Mouse (Mus musculus) megakaryocyte-erythroid progenitor cell, adult 5-6 weeks (primary cell): ENCODE results near the gene Slc43a2. TPM values are rescaled to one million over a fixed set of nuclear protein-coding genes. Genes with fewer than 3 reads are reported as not detected.
A peak's percentile ranks its signal among the peaks of the same experiment; 100 is the strongest.
"Not testable (repeated sequence)": the region's sequence is repeated elsewhere in the genome, so short reads cannot be mapped to it uniquely, and the experiment has no call there.

Experiments
- ATAC-seq: replicated peaks from 2 replicates; pipeline ENCODE4 v1.8.0; 2016; ENCODE audit warnings: mild to moderate bottlenecking, inconsistent platforms; ENCODE audit not compliant: severe bottlenecking, poor library complexity, low FRiP score, low TSS enrichment
- total RNA-seq, 2 experiments: library from RNA; stranded (forward) in 1 of 2; stranded (reverse) in 1 of 2; fragments of 200-1000, 215-1000 nt in 1 of 2; fragments of >200 nt in 1 of 2; fragmentation: Nextera tagmentation in 1 of 2; gene quantifications; 2 replicates each; pipeline ENCODE4 v1.2.3; 2014 to 2017

Gene Slc43a2
- total RNA-seq, 2 experiments from 2014 or later, result 2.2 to 2.9 TPM

DNA sequence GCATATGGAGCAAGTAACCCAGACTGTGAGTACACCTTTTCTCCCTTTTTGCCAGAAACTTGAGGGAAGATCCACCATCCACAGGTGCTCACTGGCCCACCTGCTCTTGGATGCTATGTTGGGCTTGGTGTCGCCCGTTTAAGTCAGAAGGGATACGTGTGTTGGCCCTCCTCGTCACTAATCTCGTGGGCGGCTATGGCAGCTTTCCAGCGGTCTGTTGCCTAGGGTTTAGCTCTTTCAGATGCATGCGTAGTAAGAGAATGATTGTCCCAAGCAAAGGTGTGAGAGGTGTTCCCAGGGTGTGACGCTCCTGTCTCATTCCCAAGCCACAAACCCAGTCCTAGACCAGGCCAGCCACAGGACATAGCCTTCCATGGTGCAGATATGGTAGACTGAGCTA, 13.2 kb downstream of the Slc43a2 start:
- ATAC-seq, result no peak

DNA sequence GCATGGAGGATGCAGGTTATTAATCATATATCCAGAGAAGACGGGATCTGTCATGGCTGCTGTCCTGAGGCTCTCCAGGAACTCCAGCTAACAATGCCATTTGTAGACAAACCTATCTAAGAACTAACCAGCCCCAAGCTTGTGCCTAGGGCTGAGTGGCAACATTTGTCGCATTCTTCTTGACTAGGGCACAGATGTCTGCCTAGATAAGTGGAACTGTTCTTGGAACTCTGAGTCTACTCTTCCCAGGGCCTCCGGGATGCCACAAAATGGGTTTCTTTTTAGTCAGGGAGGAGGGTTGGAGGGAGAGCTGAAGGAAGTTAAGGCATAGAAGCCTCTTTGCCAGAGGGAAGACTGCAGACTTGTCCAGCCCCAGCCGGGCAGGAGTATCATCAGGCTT, 14.6 kb downstream of the Slc43a2 start:
- ATAC-seq, result no peak

DNA sequence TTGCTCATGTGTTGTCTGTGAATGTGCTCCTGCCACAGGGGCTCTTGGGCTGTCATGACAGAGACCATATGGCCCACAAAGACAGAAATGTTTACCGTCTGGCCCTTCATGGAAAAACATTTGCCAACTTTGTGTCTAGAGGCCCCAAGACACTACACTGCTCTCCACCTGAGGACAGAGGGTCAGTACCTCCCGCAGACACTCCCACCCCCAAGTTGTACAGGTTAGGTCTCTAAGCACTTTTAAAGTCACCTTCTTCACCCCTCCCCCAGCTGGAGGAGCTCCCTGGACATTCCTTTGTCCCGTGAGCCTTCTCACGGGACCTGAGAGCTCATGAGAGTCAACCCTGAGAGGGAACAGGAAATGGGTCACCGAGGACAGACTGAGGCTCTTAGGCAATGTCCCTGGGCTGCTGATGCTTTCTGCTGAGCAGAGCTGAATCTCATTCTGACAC, 18.2 kb downstream of the Slc43a2 start:
- ATAC-seq, result no peak

DNA sequence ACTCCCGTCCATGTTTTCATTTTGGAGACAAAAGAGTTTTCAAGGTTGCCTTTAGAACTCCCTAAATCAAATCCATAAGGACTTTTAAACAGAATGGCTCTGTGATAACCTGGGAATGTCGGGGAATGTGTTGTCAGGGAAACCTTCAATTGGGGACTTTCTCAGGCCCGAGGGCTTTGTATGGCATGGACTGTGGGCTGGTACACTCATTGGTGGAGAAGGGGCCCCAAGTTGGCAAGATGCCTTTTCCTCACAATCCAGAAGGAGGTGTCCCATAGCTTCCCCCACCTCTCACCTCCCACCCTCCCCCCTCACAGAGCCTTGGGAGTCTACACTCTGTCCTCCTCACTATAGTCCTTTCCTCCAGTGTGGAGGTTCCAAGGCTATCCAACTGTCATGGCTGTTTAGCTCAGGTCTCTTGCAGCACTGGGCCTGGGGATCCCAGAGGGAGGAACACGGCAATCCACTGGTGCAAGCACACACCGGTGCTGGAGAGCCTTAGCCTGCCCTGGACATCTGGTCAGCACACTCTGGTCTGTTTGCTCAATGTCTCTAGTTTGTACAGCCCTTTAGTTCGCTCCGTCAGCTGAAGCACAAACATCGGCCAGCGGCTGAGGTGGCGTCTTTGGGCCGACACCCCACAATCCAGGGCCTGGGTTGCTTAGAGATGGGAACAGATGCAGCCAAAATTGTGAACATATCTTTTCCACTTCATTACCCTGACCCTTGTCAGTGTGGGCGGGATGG, 18.9 kb downstream of the Slc43a2 start:
- ATAC-seq, result no peak

DNA sequence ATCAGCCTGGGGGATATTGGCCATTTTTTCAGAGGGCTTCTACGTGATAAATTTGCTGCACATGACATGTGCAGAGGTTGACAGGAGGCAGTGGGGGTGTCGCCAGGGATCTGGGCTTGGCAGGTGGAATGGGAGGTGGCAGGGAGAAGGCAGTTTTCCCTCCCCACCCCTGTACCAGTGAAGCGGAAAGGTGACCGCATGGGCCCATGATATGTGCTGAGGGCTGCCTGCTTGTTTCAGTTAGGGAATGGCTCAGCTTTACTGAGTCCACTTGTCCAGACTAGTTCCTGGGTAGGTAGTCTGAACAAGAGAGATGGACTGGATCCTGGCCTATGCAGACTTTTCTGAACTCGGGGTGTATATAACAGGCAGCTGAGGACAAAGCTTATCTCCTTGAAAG, 19.8 kb downstream of the Slc43a2 start:
- no peak for ATAC-seq

DNA sequence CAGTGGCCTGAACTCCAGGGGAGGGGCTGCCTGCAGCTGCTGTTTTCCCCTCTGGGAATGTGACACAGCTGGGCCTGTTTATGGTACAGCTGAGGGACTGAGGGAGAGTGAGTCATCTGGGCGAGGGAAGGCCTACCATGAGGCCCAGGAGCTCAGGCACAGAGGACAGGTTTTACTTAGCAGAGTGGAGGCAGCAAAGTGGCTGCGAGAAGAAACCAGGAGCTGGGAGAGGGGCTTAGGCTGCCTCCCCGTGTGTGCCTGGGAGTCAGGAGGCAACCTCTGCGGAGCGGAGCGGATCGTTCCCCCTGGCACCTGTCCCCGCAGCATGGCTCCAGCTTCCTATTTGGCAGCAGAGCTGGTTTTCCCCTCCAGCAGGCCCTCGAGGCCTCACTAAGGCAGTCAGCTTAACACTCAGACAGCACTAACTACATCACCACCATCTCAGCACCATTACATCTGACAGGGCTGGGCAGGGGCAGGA, 20.5 kb downstream of the Slc43a2 start:
- no peak for ATAC-seq

DNA sequence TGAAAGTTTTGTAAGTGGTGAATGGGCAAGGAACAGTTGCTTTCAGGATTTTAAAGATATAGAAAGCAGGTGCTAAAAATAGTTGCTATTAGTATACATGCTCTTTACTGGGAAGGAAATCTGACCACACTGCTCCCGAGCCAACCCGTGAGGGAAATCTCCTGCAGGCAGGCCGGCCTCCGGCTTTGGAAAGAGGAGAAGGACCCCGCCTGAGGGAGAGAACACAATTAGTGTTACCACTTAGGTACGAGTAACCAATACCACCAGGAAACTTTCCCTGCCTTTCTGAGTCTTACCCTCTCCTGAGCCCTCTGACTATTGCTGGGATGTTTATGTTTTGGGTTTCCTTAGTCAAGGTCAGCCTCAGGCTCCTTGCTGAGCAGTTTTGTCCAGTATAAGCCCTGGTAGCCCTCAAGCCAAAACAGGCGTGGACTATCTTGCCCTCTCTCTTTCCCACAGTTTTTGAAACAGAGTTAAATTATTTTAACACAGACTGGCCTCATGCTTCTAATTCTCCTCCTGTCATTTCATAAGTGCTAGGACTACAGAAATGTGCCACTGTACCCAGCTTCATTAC, 21.5 kb downstream of the Slc43a2 start:
- no peak for ATAC-seq

DNA sequence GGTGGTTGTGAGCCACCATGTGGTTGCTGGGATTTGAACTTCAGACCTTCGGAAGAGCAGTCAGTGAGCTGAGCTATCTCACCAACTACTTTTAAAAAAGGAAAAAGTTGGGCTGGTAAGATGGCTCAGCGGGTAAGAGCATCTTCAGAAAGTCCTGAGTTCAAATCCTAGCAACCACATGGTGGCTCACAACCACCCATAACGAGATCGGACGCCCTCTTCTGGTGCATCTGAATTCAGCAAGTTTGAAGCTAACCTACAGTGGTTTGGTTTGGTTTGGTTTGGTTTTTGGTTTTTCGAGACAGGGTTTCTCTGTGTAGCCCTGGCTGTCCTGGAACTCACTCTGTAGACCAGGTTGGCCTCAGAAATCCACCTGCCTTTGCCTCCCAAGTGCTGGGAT, 24.5 kb downstream of the Slc43a2 start:
- not testable (repeated sequence) for ATAC-seq

DNA sequence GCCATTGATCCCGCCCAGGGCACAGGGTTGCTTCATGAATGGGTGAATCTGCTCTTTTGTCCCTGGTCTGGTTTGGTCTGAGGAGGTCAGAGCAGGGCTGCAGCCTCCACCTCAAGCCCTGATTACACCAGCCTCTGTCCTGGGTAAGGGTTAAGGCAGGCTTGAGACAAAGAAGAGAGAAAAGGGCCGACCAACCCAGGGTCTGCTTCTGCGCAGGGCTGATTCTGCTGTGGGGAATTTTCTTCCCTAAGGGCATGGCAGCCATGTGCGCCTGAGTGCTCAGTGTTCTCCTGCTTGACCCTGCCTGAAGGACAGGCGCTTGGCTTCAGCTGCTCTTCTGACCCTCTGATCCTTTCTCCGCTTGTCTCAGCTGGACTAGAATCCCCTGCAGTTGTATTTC, 25.6 kb downstream of the Slc43a2 start:
- ATAC-seq, result no peak

DNA sequence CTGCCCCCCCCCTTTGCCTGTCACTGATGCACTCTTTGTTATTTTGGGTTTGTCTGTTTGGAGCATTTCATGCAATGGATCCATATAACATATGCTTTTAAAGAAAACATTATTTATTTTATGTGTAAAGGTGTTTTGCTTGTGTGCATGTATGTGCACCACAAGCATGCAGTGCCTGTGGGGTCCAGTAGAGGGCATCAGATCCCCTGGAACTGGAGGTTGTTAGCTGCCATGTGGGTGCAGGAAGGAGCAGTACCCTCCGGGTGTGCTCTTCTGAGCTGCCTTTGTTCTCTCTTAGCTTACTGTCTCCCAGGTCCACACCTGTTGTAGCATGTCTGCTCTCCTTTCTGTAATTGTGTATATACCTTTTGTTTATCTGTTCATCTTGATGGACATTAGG, 26.6 kb downstream of the Slc43a2 start:
- no peak for ATAC-seq

DNA sequence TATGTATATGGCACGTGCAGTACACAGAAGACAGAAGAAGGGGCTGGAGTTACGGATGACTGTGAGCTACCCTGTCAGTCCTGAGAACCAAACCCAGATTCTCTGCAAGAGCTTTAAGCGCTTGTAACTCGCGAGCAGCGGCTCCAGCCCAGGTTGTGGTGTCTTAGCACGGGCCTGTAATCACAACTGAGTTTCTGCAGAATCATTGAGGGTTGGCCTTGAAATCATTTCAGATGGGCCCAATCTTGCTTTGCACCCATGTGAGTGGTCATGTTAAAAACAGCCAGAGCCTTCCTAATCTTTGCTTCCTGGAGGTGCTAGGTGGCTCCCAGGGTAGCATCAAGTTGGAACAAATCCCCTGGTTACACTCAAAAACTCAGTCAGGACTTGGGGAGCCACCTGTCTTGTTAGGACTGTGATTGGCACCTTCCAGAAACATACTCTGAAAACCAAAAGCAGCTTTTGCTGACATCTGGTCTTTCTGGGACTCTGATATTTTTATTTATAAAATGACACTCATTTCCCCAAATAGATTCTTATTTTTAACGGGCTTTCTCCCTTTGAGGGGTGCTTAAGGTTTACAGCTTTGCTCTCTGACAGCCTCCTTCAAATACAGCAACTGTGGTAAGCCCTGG, 28.5 kb downstream of the Slc43a2 start:
- ATAC-seq, result 0 out of 2 replicates have a peak, but pooled peaks have one; percentile 42

DNA sequence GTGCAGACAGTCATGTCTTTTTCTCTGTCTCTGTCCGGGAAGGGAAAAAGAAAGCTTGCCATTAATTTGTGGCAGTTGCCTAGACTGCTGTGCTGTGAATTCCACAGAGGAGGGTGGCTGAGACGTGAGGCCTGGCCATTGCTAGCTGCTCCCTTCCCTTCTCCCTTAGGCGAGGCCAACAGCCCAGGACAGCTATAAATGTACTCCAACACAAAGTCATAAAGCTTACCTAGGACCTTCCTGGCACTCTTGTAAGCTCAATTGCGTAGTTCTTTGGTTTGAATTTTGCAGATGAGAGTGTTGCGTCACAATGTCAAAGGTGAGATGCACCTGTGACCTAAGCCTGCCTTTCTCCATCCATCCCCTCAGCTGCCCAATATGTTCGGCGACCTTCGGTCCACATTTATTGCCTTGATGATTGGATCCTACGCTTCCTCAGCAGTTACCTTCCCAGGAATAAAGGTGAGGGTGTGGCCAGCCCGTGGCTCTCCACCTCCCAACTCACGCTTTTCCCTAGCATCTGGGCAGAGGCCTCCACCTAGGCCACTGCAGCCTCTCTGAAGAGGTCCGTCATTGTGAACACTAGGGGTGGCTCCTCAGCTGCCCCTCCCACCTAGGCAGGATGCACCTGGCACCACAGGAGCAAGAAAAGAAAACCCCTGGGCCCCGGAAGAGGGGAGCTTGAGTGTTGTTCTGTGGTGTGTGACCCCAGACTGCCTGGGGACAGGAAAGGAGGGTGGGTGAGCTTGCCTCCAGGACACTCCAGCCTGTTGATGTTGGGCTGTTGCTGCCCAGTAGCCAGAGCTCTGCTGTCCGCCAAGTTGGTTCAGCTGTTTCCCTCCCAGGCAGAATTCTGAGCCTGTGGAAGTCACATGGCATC, 29.3 kb downstream of the Slc43a2 start:
- no peak for ATAC-seq

DNA sequence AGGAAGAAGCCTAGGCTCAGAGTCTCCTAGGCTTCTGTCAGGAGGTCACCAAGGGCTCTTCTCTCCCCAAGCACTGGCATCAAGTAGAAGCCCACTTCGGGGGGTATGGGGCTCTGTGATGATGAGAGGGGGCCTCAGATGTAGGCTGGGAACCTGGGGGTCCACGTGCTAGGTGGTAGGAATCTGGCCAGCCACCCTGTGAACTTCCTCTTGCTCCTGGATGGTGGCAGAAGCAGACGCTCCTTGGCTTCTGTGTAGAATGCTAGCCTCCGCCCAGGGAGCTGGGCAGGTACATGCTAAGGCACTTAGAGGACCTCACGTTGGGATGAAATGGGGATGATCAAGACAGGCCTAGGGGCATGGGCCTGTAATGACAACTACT, 29.9 kb downstream of the Slc43a2 start:
- no peak for ATAC-seq

DNA sequence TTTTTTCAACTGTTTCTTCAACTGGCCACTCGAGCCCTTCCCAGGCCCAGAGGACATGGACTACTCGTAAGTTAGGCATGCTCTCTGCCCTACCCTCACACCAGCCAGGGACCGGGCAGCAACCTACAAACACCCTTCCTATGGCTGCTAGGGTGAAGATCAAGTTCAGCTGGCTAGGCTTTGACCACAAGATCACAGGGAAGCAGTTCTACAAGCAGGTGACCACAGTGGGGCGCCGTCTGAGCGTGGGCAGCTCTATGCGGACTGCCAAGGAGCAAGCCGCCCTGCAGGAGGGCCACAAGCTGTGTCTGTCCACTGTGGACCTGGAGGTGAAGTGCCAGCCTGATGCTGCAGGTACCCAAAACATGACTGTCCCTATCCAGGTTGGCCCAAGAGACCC, 31.3 kb downstream of the Slc43a2 start:
- ATAC-seq, result no peak

DNA sequence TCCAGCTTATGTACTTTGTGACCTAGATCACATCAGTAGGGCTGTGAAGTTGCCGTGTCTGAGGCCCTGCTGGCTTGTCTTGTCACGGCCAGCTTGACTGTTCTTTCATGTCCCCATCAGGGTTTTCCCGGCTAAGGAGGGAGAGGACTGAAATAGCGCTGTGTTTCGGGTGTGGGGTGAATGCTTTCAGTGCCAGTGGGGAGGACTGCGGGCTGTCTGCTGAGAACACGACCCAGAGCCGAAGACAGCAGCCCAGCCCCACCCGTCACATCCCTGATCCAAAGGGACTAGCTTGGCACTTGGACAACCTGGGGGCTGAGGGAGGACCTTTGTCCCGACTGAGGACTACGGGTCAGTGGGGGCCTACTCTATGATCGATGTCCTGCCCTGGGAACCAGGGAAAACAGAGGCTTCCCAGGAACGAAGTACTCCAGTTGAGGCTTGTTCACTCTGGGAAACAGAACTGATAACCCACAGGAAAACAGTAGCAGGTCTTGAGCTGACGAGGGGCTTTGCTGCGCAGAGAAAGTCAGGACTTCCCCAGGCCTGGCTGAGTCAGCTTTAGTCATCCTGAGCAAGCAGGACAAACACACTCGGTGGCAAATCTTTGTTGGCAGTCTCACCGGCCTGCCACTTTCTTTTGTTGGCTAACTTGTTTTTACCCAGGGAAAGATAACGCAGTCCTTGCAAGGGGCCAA, 32.5 kb downstream of the Slc43a2 start:
- no peak for ATAC-seq

DNA sequence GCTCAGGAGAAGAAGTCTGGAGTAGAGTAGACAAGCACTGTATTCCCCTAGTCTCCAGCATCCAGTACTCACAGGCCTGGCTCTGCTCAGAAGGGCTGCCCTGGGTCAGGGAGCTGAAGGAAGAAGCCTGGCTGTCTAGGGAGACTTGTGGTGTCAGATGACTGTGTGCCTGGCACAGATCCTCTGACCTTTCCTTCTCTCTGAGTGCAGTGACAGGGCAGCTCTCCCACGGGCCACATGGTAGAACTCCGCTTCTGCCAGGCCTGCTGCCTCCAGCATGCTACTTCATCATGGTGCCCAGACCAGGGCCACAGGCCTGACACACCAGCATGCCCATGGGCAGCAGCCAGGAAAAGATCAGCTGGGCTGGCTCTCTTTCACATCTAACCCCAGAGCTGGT, 34.4 kb downstream of the Slc43a2 start:
- no peak for ATAC-seq

DNA sequence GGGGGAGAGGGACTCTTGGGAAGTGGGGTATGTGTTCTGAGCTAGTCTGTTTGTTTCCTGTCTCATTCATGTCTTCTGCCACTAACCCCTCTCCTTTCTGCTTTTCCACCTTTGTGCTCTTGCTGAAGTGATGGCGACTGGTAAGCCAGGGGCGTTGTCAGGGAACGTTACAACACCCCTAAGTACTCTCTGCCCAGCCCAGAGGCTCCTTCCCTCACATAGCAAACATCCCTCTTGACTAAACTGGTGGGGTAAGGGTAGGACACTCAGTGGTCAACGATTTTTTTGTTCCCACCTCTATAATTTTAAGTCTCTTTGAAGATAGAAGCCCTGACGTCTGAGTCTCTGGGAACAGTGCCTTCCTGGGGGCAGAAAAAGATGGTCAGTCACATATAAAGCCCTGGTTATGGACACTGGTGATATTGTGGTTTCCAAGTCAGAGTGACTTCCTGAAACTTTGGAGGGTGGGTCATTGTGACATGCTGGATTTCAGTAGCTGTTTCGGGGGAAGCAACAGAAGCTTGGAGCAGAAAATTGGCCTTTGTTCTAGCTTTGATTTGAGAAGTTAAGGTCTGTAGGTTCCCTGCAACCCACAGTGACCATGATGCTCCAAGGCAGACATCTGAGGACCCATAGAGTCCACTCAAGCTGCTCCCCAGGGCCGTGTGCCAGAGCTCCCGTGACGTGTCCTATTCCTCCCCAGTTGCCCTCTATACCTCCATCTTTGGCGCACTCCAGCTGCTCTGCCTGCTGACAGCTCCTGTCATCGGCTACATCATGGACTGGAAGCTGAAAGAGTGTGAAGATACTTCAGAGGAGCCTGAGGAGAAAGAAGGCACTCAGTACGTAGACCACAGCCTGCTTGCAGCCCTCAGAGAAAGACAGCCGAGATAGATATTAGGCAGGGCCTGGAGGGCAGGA, 35.0 kb downstream of the Slc43a2 start:
- no peak for ATAC-seq
